Mouse (Mus musculus): ENCODE measurements at regions not wholly inside any gene's neighbourhood (a gene's known extent, or its start where the extent isn't known, plus 50 kb on each side); places are given as distances from the start of the nearest gene placed in this dataset.
A peak's percentile ranks its signal among the peaks of the same experiment; 100 is the strongest.

GRCm38 (mm10) chr13:28607551-28608114 lies 345.9 kb downstream of the Sox4 start:
- no peaks in the 10 kb centered on the region for H3K9me3 ChIP-seq (ENCODE audit: low read length)
- ATAC-seq = peak; percentile 43; the same call in 1 of the 2 replicates

GRCm38 (mm10) chr13:28606651-28607050 lies 346.9 kb downstream of the Sox4 start:
- DNase-seq (no peak), ATAC-seq (no peak)
- H3K36me3 ChIP-seq (ENCODE audit: insufficient read depth) = no peaks in the 10 kb centered on the region
- H3K9ac ChIP-seq = no peak overlapping the region
- H3K4me3 ChIP-seq (ENCODE audit: low read depth, low read length) = no peak overlapping the region
- 91% methylated on average over 1 of the region's 1 CpGs for WGBS
- H3K4me2 ChIP-seq (ENCODE audit: low read depth) = no peak overlapping the region
- H3K9me3 ChIP-seq (ENCODE audit: low read length) = no peaks in the 10 kb centered on the region
- no peaks in the 10 kb centered on the region for H3K4me1 ChIP-seq (ENCODE audit: insufficient read depth)
- H3K27ac ChIP-seq (ENCODE audit: low read depth, low read length) = no peak overlapping the region
- no peak for TF ChIP-seq CTCF (IDR thresholded peaks at IDR 0.05; ENCODE audit: low read depth)
- H3K27me3 ChIP-seq (ENCODE audit: insufficient read depth, low read length) = no peaks in the 10 kb centered on the region

More at GRCm38 (mm10) chr13:28607551-28608114, 345.9 kb downstream of the Sox4 start:
- no peak overlapping the region for H3K27ac ChIP-seq (ENCODE audit: low read depth, low read length)
- 48% methylated on average over 6 of the region's 6 CpGs for WGBS
- no peak for DNase-seq
- no peaks in the 10 kb centered on the region for H3K4me1 ChIP-seq (ENCODE audit: insufficient read depth)
- no peak overlapping the region for H3K9ac ChIP-seq
- H3K4me3 ChIP-seq (ENCODE audit: low read depth, low read length) = no peak overlapping the region
- no peak for TF ChIP-seq CTCF (IDR thresholded peaks at IDR 0.05; ENCODE audit: low read depth)
- H3K4me2 ChIP-seq (ENCODE audit: low read depth) = no peak overlapping the region
- no peaks in the 10 kb centered on the region for H3K27me3 ChIP-seq (ENCODE audit: insufficient read depth, low read length)
- no peaks in the 10 kb centered on the region for H3K36me3 ChIP-seq (ENCODE audit: insufficient read depth)

- no peaks in the 10 kb centered on the region for H3K36me3 ChIP-seq (ENCODE audit: insufficient read depth)
- no peak overlapping the region for H3K4me3 ChIP-seq (ENCODE audit: low read depth, low read length)
- H3K9ac ChIP-seq = no peak overlapping the region
- WGBS = 55% methylated on average over 1 of the region's 1 CpGs
- no peak for TF ChIP-seq CTCF (IDR thresholded peaks at IDR 0.05; ENCODE audit: low read depth)
- H3K4me1 ChIP-seq (ENCODE audit: insufficient read depth) = no peaks in the 10 kb centered on the region
- no peaks in the 10 kb centered on the region for H3K9me3 ChIP-seq (ENCODE audit: low read length)
- H3K27ac ChIP-seq (ENCODE audit: low read depth, low read length) = no peak overlapping the region
- H3K4me2 ChIP-seq (ENCODE audit: low read depth) = no peak overlapping the region
- ATAC-seq = no peak
- DNase-seq = no peak
- no peaks in the 10 kb centered on the region for H3K27me3 ChIP-seq (ENCODE audit: insufficient read depth, low read length)
These were observed 347.7 kb downstream of the Sox4 start for GRCm38 (mm10) chr13:28605833-28606232.

GRCm38 (mm10) chr13:28604016-28604415 lies 346.7 kb downstream of the Gm11361 start:
- Histone ChIP-seq H3K27me3 (ENCODE audit: insufficient read depth, low read length) (no peaks in the 10 kb centered on the region), H3K4me1 (ENCODE audit: insufficient read depth) (no peaks in the 10 kb centered on the region), H3K9ac (no peak overlapping the region), H3K27ac (ENCODE audit: low read depth, low read length) (no peak overlapping the region), H3K4me2 (ENCODE audit: low read depth) (0 out of 2 replicates have a peak overlapping the region, but pooled peaks have one; percentile 18), H3K9me3 (ENCODE audit: low read length) (no peaks in the 10 kb centered on the region), H3K36me3 (ENCODE audit: insufficient read depth) (no peaks in the 10 kb centered on the region), H3K4me3 (ENCODE audit: low read depth, low read length) (no peak overlapping the region)
- no peak for TF ChIP-seq CTCF (IDR thresholded peaks at IDR 0.05; ENCODE audit: low read depth)
- 42% methylated on average over 6 of the region's 6 CpGs for WGBS
- DNase-seq (peak; percentile 39), ATAC-seq (peak; percentile 58)

- Histone ChIP-seq H3K36me3 (ENCODE audit: insufficient read depth) (no peaks in the 10 kb centered on the region), H3K4me1 (ENCODE audit: insufficient read depth) (no peaks in the 10 kb centered on the region), H3K27ac (ENCODE audit: low read depth, low read length) (no peak overlapping the region), H3K9me3 (ENCODE audit: low read length) (no peaks in the 10 kb centered on the region), H3K4me2 (ENCODE audit: low read depth) (no peak overlapping the region), H3K9ac (no peak overlapping the region), H3K27me3 (ENCODE audit: insufficient read depth, low read length) (no peaks in the 10 kb centered on the region), H3K4me3 (ENCODE audit: low read depth, low read length) (no peak overlapping the region)
- no peak for DNase-seq
- 81% methylated on average over 5 of the region's 5 CpGs for WGBS
- ATAC-seq = no peak
- no peak for TF ChIP-seq CTCF (IDR thresholded peaks at IDR 0.05; ENCODE audit: low read depth)
These were observed 343.5 kb downstream of the Gm11361 start for GRCm38 (mm10) chr13:28600792-28601191.

GRCm38 (mm10) chr13:28596367-28596766 lies 339.0 kb downstream of the Gm11361 start:
- WGBS = 60% methylated on average over 2 of the region's 2 CpGs
- Histone ChIP-seq H3K36me3 (ENCODE audit: insufficient read depth) (no peaks in the 10 kb centered on the region), H3K4me2 (ENCODE audit: low read depth) (no peak overlapping the region), H3K4me3 (ENCODE audit: low read depth, low read length) (no peak overlapping the region), H3K9me3 (ENCODE audit: low read length) (no peaks in the 10 kb centered on the region), H3K27me3 (ENCODE audit: insufficient read depth, low read length) (no peaks in the 10 kb centered on the region), H3K9ac (no peak overlapping the region), H3K4me1 (ENCODE audit: insufficient read depth) (no peaks in the 10 kb centered on the region), H3K27ac (ENCODE audit: low read depth, low read length) (peak overlapping the region; percentile 35; the same call in 1 of the 2 replicates)
- TF ChIP-seq CTCF (IDR thresholded peaks at IDR 0.05; ENCODE audit: low read depth) = no peak
- DNase-seq = peak; percentile 17
- ATAC-seq = peak; percentile 90

GRCm38 (mm10) chr13:28592176-28592575 lies 334.8 kb downstream of the Gm11361 start:
- H3K4me3 ChIP-seq (ENCODE audit: low read depth, low read length) = no peak overlapping the region
- ATAC-seq = no peak
- no peaks in the 10 kb centered on the region for H3K4me1 ChIP-seq (ENCODE audit: insufficient read depth)
- no peak overlapping the region for H3K4me2 ChIP-seq (ENCODE audit: low read depth)
- DNase-seq = no peak
- H3K27me3 ChIP-seq (ENCODE audit: insufficient read depth, low read length) = no peaks in the 10 kb centered on the region
- no peaks in the 10 kb centered on the region for H3K9me3 ChIP-seq (ENCODE audit: low read length)
- TF ChIP-seq CTCF (IDR thresholded peaks at IDR 0.05; ENCODE audit: low read depth) = no peak
- no peak overlapping the region for H3K27ac ChIP-seq (ENCODE audit: low read depth, low read length)
- H3K36me3 ChIP-seq (ENCODE audit: insufficient read depth) = no peaks in the 10 kb centered on the region
- 80% methylated on average over 1 of the region's 1 CpGs for WGBS
- no peak overlapping the region for H3K9ac ChIP-seq
